Mouse (Mus musculus): Measurements from ENCODE around the gene Sun5.
"Not testable (repeated sequence)": the region's sequence is repeated elsewhere in the genome, so short reads cannot be mapped to it uniquely, and the experiment has no call there.

The Sun5 gene

GRCm38 (mm10) chr2:153870984-153871383 is at the start of gene Sun5:
Gene Sun5, minus strand, starts transcription at chr2:153871084.
- no peak for DNase-seq (ENCODE audit: low spot score)

- no peak for DNase-seq (ENCODE audit: low spot score)
These were observed 47.0 kb upstream of the Sun5 start, which contains the start of gene Bpifb3 for GRCm38 (mm10) chr2:153917930-153918329. Gene Bpifb3, plus strand, starts transcription at chr2:153918230.

GRCm38 (mm10) chr2:153914151-153914550 is 43.3 kb upstream of the Sun5 start:
- DNase-seq (ENCODE audit: low spot score) = peak; percentile 32

GRCm38 (mm10) chr2:153906626-153907025 is 35.7 kb upstream of the Sun5 start:
- no peak for DNase-seq (ENCODE audit: low spot score)

- DNase-seq (ENCODE audit: low spot score) = no peak
These were observed 31.8 kb upstream of the Sun5 start for GRCm38 (mm10) chr2:153902726-153903125.

GRCm38 (mm10) chr2:153900088-153900487 is 29.2 kb upstream of the Sun5 start, which contains the start of gene Bpifb6:
Gene Bpifb6, plus strand, starts transcription at chr2:153900388.
- DNase-seq (ENCODE audit: low spot score) = no peak

GRCm38 (mm10) chr2:153899111-153899510 is 28.2 kb upstream of the Sun5 start:
- DNase-seq (ENCODE audit: low spot score) = no peak

GRCm38 (mm10) chr2:153874745-153875144 is 3.9 kb upstream of the Sun5 start, which contains the start of gene Bpifb2:
Gene Bpifb2, plus strand, starts transcription at chr2:153875045.
- DNase-seq (ENCODE audit: low spot score) = no peak

GRCm38 (mm10) chr2:153861960-153862359 is 8.9 kb downstream of the Sun5 start:
- no peak for DNase-seq (ENCODE audit: low spot score)

- no peak for DNase-seq (ENCODE audit: low spot score)
These were observed 10.2 kb downstream of the Sun5 start for GRCm38 (mm10) chr2:153860715-153861114.

GRCm38 (mm10) chr2:153860315-153860714 is 10.6 kb downstream of the Sun5 start:
- no peak for DNase-seq (ENCODE audit: low spot score)

GRCm38 (mm10) chr2:153859581-153859980 is 11.3 kb downstream of the Sun5 start:
- DNase-seq (ENCODE audit: low spot score) = no peak

- DNase-seq (ENCODE audit: low spot score) = no peak
These were observed 17.3 kb downstream of the Sun5 start for GRCm38 (mm10) chr2:153853544-153853943.

GRCm38 (mm10) chr2:153851030-153851360 is 19.9 kb downstream of the Sun5 start:
- DNase-seq (ENCODE audit: low spot score) = peak; percentile 71

- no peak for DNase-seq (ENCODE audit: low spot score)
These were observed 20.4 kb downstream of the Sun5 start for GRCm38 (mm10) chr2:153850351-153851029.

- no peak for DNase-seq (ENCODE audit: low spot score)
These were observed 22.5 kb downstream of the Sun5 start for GRCm38 (mm10) chr2:153848389-153848788.

GRCm38 (mm10) chr2:153842854-153843253 is 28.0 kb downstream of the Sun5 start:
- peak; percentile 5 for DNase-seq (ENCODE audit: low spot score)

- no peak for DNase-seq (ENCODE audit: low spot score)
These were observed 37.6 kb downstream of the Sun5 start for GRCm38 (mm10) chr2:153833291-153833690.

- no peak for DNase-seq (ENCODE audit: low spot score)
These were observed 42.2 kb downstream of the Sun5 start for GRCm38 (mm10) chr2:153828704-153829103.

GRCm38 (mm10) chr2:153827171-153827830 is 43.6 kb downstream of the Sun5 start:
- DNase-seq (ENCODE audit: low spot score) = no peak

GRCm38 (mm10) chr2:153825900-153826299 is 45.0 kb downstream of the Sun5 start:
- DNase-seq (ENCODE audit: low spot score) = not testable (repeated sequence)

- no peak for DNase-seq (ENCODE audit: low spot score)
These were observed 46.3 kb downstream of the Sun5 start for GRCm38 (mm10) chr2:153824593-153824992.

- DNase-seq (ENCODE audit: low spot score) = no peak
These were observed 48.8 kb downstream of the Sun5 start for GRCm38 (mm10) chr2:153822005-153822543.

All from layer of hippocampus, adult 11-12 months (tissue).